Mouse (Mus musculus) CD4-positive, CD25-positive, alpha-beta regulatory T cell, adult 9 weeks (primary cell): ENCODE measurements around the gene Ncf1. TPM values are rescaled to one million over a fixed set of nuclear protein-coding genes. Genes with fewer than 3 reads are reported as not detected.

Experiments
- polyA plus RNA-seq: library from polyadenylated mRNA; unstranded; fragments of 100-300 nt; shearing (Covaris generic); gene quantifications from one replicate; pipeline ENCODE4 v1.2.1, GENCODE M21; 2017

The Ncf1 gene
- polyA plus RNA-seq: 6.9 TPM

GRCm38 (mm10) chr5:134229391-134229790, at the start of gene Ncf1:
TSS of gene Ncf1 (minus strand) at chr5:134229625.

GRCm38 (mm10) chr5:134183880-134184808, 45.3 kb downstream of the Ncf1 start, which contains the start of gene Gtf2ird2:
TSS of gene Gtf2ird2 (plus strand) at chr5:134184019.

GRCm38 (mm10) chr5:134176169-134176881, 53.1 kb downstream of the Ncf1 start, which contains the start of gene Rcc1l:
TSS of gene Rcc1l (minus strand) at chr5:134176774.

Other genes with a start within 250 kb of the Ncf1 start
- gene Castor2, start 129.9 kb downstream of the Ncf1 start, polyA plus RNA-seq: 10.4 TPM
- 2.1 TPM for gene Rcc1l, start 52.9 kb downstream of the Ncf1 start, polyA plus RNA-seq
- gene Gtf2ird2, start 45.6 kb downstream of the Ncf1 start, polyA plus RNA-seq: 5.6 TPM
- 144 TPM for gene Gtf2i, start 85.1 kb upstream of the Ncf1 start, polyA plus RNA-seq
- 11.0 TPM for gene Gtf2ird1, start 227.1 kb upstream of the Ncf1 start, polyA plus RNA-seq